ENCODE assay signal across 8 mouse cellular contexts in the genomic region with DNA sequence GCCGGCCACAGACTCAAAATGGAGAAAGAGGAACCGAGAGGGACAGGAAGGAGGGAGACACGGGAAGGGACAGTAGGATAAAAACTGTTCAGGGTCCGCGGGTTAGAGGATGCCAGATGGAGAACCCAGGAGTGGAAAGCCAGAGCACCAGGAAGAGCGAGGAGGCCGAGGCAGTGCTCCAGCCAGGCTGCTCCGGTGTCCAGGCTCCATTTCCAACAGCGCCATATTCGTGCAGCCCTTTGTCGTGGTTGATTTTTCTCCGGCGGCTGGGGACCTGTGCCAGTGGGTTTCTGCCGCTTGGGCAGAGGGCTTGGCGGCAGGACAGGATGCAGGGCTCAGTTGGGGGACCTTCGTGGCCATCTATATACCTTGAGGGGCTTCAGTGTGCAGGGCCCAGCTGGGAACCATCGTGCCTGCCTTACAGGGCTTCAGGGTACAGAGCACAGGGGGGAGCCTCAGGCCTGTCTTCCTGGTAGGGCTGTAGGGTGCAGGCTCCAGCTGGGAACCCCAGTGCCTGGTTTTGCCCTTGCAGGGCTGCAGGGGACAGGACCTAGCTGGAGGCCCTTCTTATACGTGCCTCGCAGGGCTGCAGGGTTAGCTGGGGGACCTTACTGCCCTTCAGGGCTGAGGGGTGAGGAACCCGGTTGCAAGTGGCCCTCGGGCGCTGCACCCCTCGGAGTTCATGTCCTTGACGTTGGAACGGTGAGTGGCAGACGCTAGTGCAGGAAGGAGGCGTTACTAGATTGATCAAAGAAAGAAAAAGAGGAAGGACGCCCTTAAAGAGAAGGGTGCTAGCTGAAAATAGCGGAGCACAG.
DNase-seq lines count a peak whose midpoint lies in the region; ATAC-seq and TF ChIP-seq lines count a peak whose summit lies in the region.

No protein-coding gene starts in this region.

- DNase-seq in CD4-positive, CD25-positive, alpha-beta regulatory T cell, adult 2 months (ENCODE audit: low read depth, low spot score): peak; percentile 75
- peak; percentile 34 to 51 for DNase-seq in heart, postnatal 14 days
- peak; percentile 14 to 46 for DNase-seq in kidney, postnatal 36 days
- DNase-seq in liver, postnatal 0 days: peak; percentile 51
- DNase-seq in thymus, postnatal 10 days (ENCODE audit: low spot score in 2 of 2): peak; percentile 67 to 69

- WGBS in forebrain, embryonic 12.5 days: under 1% methylated on average over 29 of the region's 29 CpGs
- under 1% methylated on average over 26 of the region's 29 CpGs for WGBS in liver, postnatal 0 days (ENCODE audit: insufficient replicate concordance)
- under 1% methylated on average over 29 of the region's 29 CpGs for WGBS in neural tube, embryonic 12.5 days

- H3K9ac ChIP-seq in forebrain, embryonic 12.5 days: peak overlapping the region; percentile 44
- H3K9ac ChIP-seq in liver, postnatal 0 days (replicated peaks): peak overlapping the region; percentile 66
- peak overlapping the region; percentile 44 for H3K9ac ChIP-seq in neural tube, embryonic 12.5 days

- peak; percentile 73 for ATAC-seq in forebrain, embryonic 12.5 days (ENCODE audit: low FRiP score)
- ATAC-seq in liver, postnatal 0 days: peak; percentile 75
- peak; percentile 86 for ATAC-seq in neural tube, embryonic 12.5 days (ENCODE audit: low FRiP score, low read depth)

- peak overlapping the region; percentile 58 for H3K4me2 ChIP-seq in forebrain, embryonic 12.5 days
- H3K4me2 ChIP-seq in liver, postnatal 0 days (ENCODE audit: low read depth, low read length): peak overlapping the region; percentile 95
- peak overlapping the region; percentile 74 for H3K4me2 ChIP-seq in neural tube, embryonic 12.5 days (replicated peaks)

- no peak for TF ChIP-seq EP300 in liver, postnatal 0 days (IDR thresholded peaks at IDR 0.05; ENCODE audit: low read depth)

- no peaks in the 10 kb centered on the region for H3K36me3 ChIP-seq in forebrain, embryonic 12.5 days (replicated peaks)
- no peaks in the 10 kb centered on the region for H3K36me3 ChIP-seq in liver, postnatal 0 days (replicated peaks; ENCODE audit: insufficient read depth, low read length)
- H3K36me3 ChIP-seq in neural tube, embryonic 12.5 days: no peaks in the 10 kb centered on the region

- TF ChIP-seq CTCF in liver, postnatal 0 days (IDR thresholded peaks at IDR 0.05; ENCODE audit: low read depth): no peak

- H3K27ac ChIP-seq in brown adipose tissue, adult 24 weeks (replicated peaks; ENCODE audit: low read depth, low read length): no peak overlapping the region
- no peak overlapping the region for H3K27ac ChIP-seq in forebrain, embryonic 12.5 days
- peak overlapping the region; percentile 45 for H3K27ac ChIP-seq in liver, postnatal 0 days (ENCODE audit: low read depth)
- H3K27ac ChIP-seq in neural tube, embryonic 12.5 days: no peak overlapping the region

- H3K4me3 ChIP-seq in brown adipose tissue, adult 24 weeks (ENCODE audit: insufficient read depth, low read depth, low read length): peak overlapping the region; percentile 46
- H3K4me3 ChIP-seq in forebrain, embryonic 12.5 days (replicated peaks): peak overlapping the region; percentile 43
- H3K4me3 ChIP-seq in liver, postnatal 0 days (ENCODE audit: low read depth, low read length): peak overlapping the region; percentile 59
- peak overlapping the region; percentile 38 for H3K4me3 ChIP-seq in neural tube, embryonic 12.5 days

- H3K27me3 ChIP-seq in forebrain, embryonic 12.5 days: peaks cover 58% of the 10 kb centered on the region
- peaks cover 24% of the 10 kb centered on the region for H3K27me3 ChIP-seq in liver, postnatal 0 days (ENCODE audit: insufficient read depth, low read length)
- peaks cover 49% of the 10 kb centered on the region for H3K27me3 ChIP-seq in neural tube, embryonic 12.5 days (replicated peaks)

- intact Hi-C loops in heart, postnatal 14 days (cut with DNase I): loop anchor here (5.0 kb wide), 2 partner anchors 64 to 89 kb away; a partner anchor contains a TSS

- no peaks in the 10 kb centered on the region for H3K4me1 ChIP-seq in brown adipose tissue, adult 24 weeks (ENCODE audit: control insufficient read depth, insufficient read depth, insufficient read length, low read length)
- peaks cover 21% of the 10 kb centered on the region for H3K4me1 ChIP-seq in forebrain, embryonic 12.5 days
- H3K4me1 ChIP-seq in liver, postnatal 0 days (ENCODE audit: insufficient read depth): peaks cover 17% of the 10 kb centered on the region
- H3K4me1 ChIP-seq in neural tube, embryonic 12.5 days: peaks cover 20% of the 10 kb centered on the region

- H3K9me3 ChIP-seq in forebrain, embryonic 12.5 days: no peaks in the 10 kb centered on the region
- no peaks in the 10 kb centered on the region for H3K9me3 ChIP-seq in liver, postnatal 0 days (ENCODE audit: low read length)
- no peaks in the 10 kb centered on the region for H3K9me3 ChIP-seq in neural tube, embryonic 12.5 days
